Mouse (Mus musculus) limb, embryonic 11.5 days (tissue): Measurements from ENCODE around the gene Zfp185. TPM values are rescaled to one million over a fixed set of nuclear protein-coding genes. Genes with fewer than 3 reads are reported as not detected.

Source experiments
- ATAC-seq: fragments of 200-750 bp; cut with Nextera tagmentation; 2 replicates; pipeline ENCODE4 v1.8.0; 2017; ENCODE audit warnings: low read depth; ENCODE audit not compliant: insufficient number of reproducible peaks, low FRiP score, low TSS enrichment
- DNase-seq: peaks from one replicate; pipeline ENCODE4 v3.0.0-alpha.2; 2015; ENCODE audit warnings: low spot score
- H3K27ac ChIP-seq: fragments of 300-500 bp; sonication (generic); replicated peaks from 2 replicates; pipeline ENCODE4 v1.5.1; 2014; ENCODE audit warnings: low read depth, mild to moderate bottlenecking, low read length
- H3K27me3 ChIP-seq: fragments of 300-500 bp; sonication (generic); 2 replicates; pipeline ENCODE4 v1.6.1; 2014; ENCODE audit warnings: mild to moderate bottlenecking, low read length, mixed read lengths; ENCODE audit not compliant: control insufficient read depth, insufficient read depth
- H3K36me3 ChIP-seq: fragments of 300-500 bp; sonication (generic); 2 replicates; pipeline ENCODE4 v1.6.1; 2014; ENCODE audit warnings: mild to moderate bottlenecking, low read length, moderate library complexity, mixed read lengths; ENCODE audit not compliant: control insufficient read depth, insufficient read depth
- H3K4me1 ChIP-seq: fragments of 300-500 bp; sonication (generic); 2 replicates; pipeline ENCODE4 v1.6.1; 2014; ENCODE audit warnings: low read length, mixed read lengths; ENCODE audit not compliant: control insufficient read depth, insufficient read depth
- H3K4me2 ChIP-seq: fragments of 300-500 bp; sonication (generic); 2 replicates; pipeline ENCODE4 v1.6.1; 2014; ENCODE audit warnings: low read depth, mild to moderate bottlenecking, moderate library complexity; ENCODE audit not compliant: severe bottlenecking
- H3K4me3 ChIP-seq: fragments of 300-500 bp; sonication (generic); 2 replicates; pipeline ENCODE4 v1.5.1; 2014; ENCODE audit warnings: low read depth, low read length
- H3K9ac ChIP-seq: fragments of 300-500 bp; sonication (generic); 2 replicates; pipeline ENCODE4 v1.6.1; 2014; ENCODE audit warnings: mild to moderate bottlenecking, low read length
- H3K9me3 ChIP-seq: fragments of 300-500 bp; sonication (generic); 2 replicates; pipeline ENCODE4 v1.6.1; 2016; ENCODE audit warnings: low read length; ENCODE audit not compliant: control insufficient read depth
- WGBS: fragments of 180-500 bp; shearing (Covaris S2); extraction: QIAGEN DNeasy Blood & Tissue Kit; methylation state at CpG from one replicate; pipeline ENCODE4 v1.1.7; 2014; 5-methylcytosine and 5-hydroxymethylcytosine counted together
- polyA plus RNA-seq: library from polyadenylated mRNA; unstranded; fragments of >200 nt; fragmentation: Nextera tagmentation; extraction: Ambion mirVana; gene quantifications from 2 replicates; pipeline ENCODE4 v1.2.1, GENCODE M21; 2014

The Zfp185 gene
- 4.7 and 4.8 TPM in 2 replicates for polyA plus RNA-seq

GRCm38 (mm10) chrX:72986841-72987519, at the start of gene Zfp185:
Gene Zfp185 (plus strand): TSS chrX:72987339.
- H3K4me2 ChIP-seq, result peak within 1 kb of the TSS; percentile 52
- no peaks in the 10 kb centered on the region for H3K36me3 ChIP-seq
- H3K9ac ChIP-seq, result peak within 1 kb of the TSS; percentile 55; the same call in 1 of the 2 replicates
- peaks cover 7% of the 10 kb centered on the region; the same call in 1 of the 2 replicates for H3K27me3 ChIP-seq
- peak within 1 kb of the TSS; percentile 30 for H3K4me3 ChIP-seq
- DNase-seq, result peak; percentile 74
- 20% methylated on average over 29 of the region's 45 CpGs for WGBS
- H3K27ac ChIP-seq, result no peak within 1 kb of the TSS
- no peaks in the 10 kb centered on the region for H3K9me3 ChIP-seq
- peak; percentile 83 for ATAC-seq
- no peaks in the 10 kb centered on the region for H3K4me1 ChIP-seq

GRCm38 (mm10) chrX:72953464-72953863, 33.7 kb upstream of the Zfp185 start:
- WGBS, result 85% methylated on average over 4 of the region's 4 CpGs
- no peak for DNase-seq
- no peak overlapping the region for H3K9ac ChIP-seq
- H3K9me3 ChIP-seq, result no peaks in the 10 kb centered on the region
- H3K36me3 ChIP-seq, result no peaks in the 10 kb centered on the region
- no peak for ATAC-seq
- H3K4me3 ChIP-seq, result no peak overlapping the region
- no peak overlapping the region for H3K4me2 ChIP-seq
- H3K4me1 ChIP-seq, result no peaks in the 10 kb centered on the region
- H3K27ac ChIP-seq, result no peak overlapping the region
- H3K27me3 ChIP-seq, result no peaks in the 10 kb centered on the region

GRCm38 (mm10) chrX:72956486-72956885, 30.7 kb upstream of the Zfp185 start:
- no peak overlapping the region for H3K9ac ChIP-seq
- H3K9me3 ChIP-seq, result no peaks in the 10 kb centered on the region
- DNase-seq, result no peak
- no peak for ATAC-seq
- no peak overlapping the region for H3K4me3 ChIP-seq
- H3K4me2 ChIP-seq, result no peak overlapping the region
- no peaks in the 10 kb centered on the region for H3K4me1 ChIP-seq
- no peaks in the 10 kb centered on the region for H3K27me3 ChIP-seq
- no peaks in the 10 kb centered on the region for H3K36me3 ChIP-seq
- WGBS, result 87% methylated on average over 4 of the region's 4 CpGs
- no peak overlapping the region for H3K27ac ChIP-seq

- WGBS, result 76% methylated on average over 4 of the region's 4 CpGs
- Histone ChIP-seq H3K9ac (no peak overlapping the region), H3K9me3 (no peaks in the 10 kb centered on the region), H3K27ac (no peak overlapping the region), H3K27me3 (no peaks in the 10 kb centered on the region), H3K4me2 (no peak overlapping the region), H3K36me3 (no peaks in the 10 kb centered on the region), H3K4me1 (no peaks in the 10 kb centered on the region), H3K4me3 (no peak overlapping the region)
- DNase-seq, result no peak
- ATAC-seq, result no peak
Observed at GRCm38 (mm10) chrX:72960431-72960830, 26.7 kb upstream of the Zfp185 start.

GRCm38 (mm10) chrX:72961511-72961910, 25.6 kb upstream of the Zfp185 start:
- ATAC-seq (no peak), DNase-seq (no peak)
- Histone ChIP-seq H3K27me3 (no peaks in the 10 kb centered on the region), H3K9me3 (no peaks in the 10 kb centered on the region), H3K27ac (no peak overlapping the region), H3K4me3 (no peak overlapping the region), H3K4me2 (no peak overlapping the region), H3K4me1 (no peaks in the 10 kb centered on the region), H3K36me3 (no peaks in the 10 kb centered on the region), H3K9ac (no peak overlapping the region)
- 73% methylated on average over 3 of the region's 3 CpGs for WGBS

GRCm38 (mm10) chrX:72962743-72963142, 24.4 kb upstream of the Zfp185 start:
- no peak for ATAC-seq

GRCm38 (mm10) chrX:72982831-72983230, 4.3 kb upstream of the Zfp185 start:
- ATAC-seq, result no peak
- 75% methylated on average over 6 of the region's 6 CpGs for WGBS

More at GRCm38 (mm10) chrX:72962743-72963142, 24.4 kb upstream of the Zfp185 start:
- 84% methylated on average over 3 of the region's 3 CpGs for WGBS
- Histone ChIP-seq H3K9ac (no peak overlapping the region), H3K9me3 (no peaks in the 10 kb centered on the region), H3K4me1 (no peaks in the 10 kb centered on the region), H3K27ac (no peak overlapping the region), H3K4me3 (no peak overlapping the region), H3K4me2 (no peak overlapping the region), H3K36me3 (no peaks in the 10 kb centered on the region), H3K27me3 (no peaks in the 10 kb centered on the region)
- DNase-seq, result no peak

GRCm38 (mm10) chrX:72985607-72986006, 1.5 kb upstream of the Zfp185 start:
- Histone ChIP-seq H3K27me3 (peaks cover 7% of the 10 kb centered on the region; the same call in 1 of the 2 replicates), H3K4me2 (no peak overlapping the region), H3K9me3 (no peaks in the 10 kb centered on the region), H3K27ac (no peak overlapping the region), H3K4me1 (no peaks in the 10 kb centered on the region), H3K36me3 (no peaks in the 10 kb centered on the region), H3K4me3 (no peak overlapping the region), H3K9ac (no peak overlapping the region)
- DNase-seq (no peak), ATAC-seq (no peak)
- WGBS, result 76% methylated on average over 2 of the region's 2 CpGs

More at GRCm38 (mm10) chrX:72982831-72983230, 4.3 kb upstream of the Zfp185 start:
- Histone ChIP-seq H3K9ac (no peak overlapping the region), H3K4me2 (no peak overlapping the region), H3K27me3 (peaks cover 7% of the 10 kb centered on the region; the same call in 1 of the 2 replicates), H3K27ac (no peak overlapping the region), H3K4me1 (no peaks in the 10 kb centered on the region), H3K4me3 (no peak overlapping the region), H3K36me3 (no peaks in the 10 kb centered on the region), H3K9me3 (no peaks in the 10 kb centered on the region)
- no peak for DNase-seq
